Mouse (Mus musculus): Measurements from ENCODE around the gene Marf1. TPM values are rescaled to one million over a fixed set of nuclear protein-coding genes. Genes with fewer than 3 reads are reported as not detected.

The Marf1 gene
- 12.6 and 17.9 TPM in 2 replicates for polyA plus RNA-seq (2016; fragmentation: Nextera tagmentation; extraction: Ambion mirVana)

DNA sequence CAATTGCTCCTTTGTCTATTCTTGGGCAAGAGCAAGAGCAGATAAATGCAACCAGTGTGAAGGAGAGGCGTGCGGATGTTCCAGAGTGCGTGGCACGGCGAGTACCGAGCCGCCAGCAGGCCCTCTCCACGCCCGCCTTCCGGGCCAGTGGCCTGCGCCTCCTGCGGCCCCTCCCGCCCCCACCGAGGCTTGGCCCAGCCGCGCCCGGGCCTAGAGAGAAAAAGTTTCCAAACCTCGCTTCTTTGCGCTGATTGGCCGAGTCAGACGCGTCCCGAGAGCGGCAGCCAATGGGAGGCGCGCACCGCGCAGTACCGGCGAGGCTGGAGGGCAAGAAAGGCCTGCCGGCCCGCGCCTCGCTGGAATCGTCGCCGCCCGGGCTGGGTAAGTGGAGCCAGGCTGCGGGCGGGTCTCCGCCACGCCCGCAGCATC lies at the start of gene Marf1, which contains the start of gene Nde1:
Marf1 (minus strand) TSS at position 364 of the 429 bp plus-strand sequence.
Nde1 (plus strand) TSS at position 288 of the 429 bp plus-strand sequence.
- WGBS: under 1% methylated on average over 42 of the region's 43 CpGs
- peak within 1 kb of the TSS; percentile 74 for H3K9ac ChIP-seq
- H3K4me1 ChIP-seq: peaks cover 20% of the 10 kb centered on the region
- H3K4me2 ChIP-seq (replicated peaks): peak within 1 kb of the TSS; percentile 79
- peak within 1 kb of the TSS; percentile 69 for H3K4me3 ChIP-seq
- no peaks in the 10 kb centered on the region for H3K27me3 ChIP-seq (replicated peaks)
- no peaks in the 10 kb centered on the region for H3K9me3 ChIP-seq
- peak; percentile 80 for ATAC-seq (ENCODE audit: low FRiP score, low read depth)
- no peak within 1 kb of the TSS for H3K27ac ChIP-seq
- H3K36me3 ChIP-seq: no peaks in the 10 kb centered on the region

DNA sequence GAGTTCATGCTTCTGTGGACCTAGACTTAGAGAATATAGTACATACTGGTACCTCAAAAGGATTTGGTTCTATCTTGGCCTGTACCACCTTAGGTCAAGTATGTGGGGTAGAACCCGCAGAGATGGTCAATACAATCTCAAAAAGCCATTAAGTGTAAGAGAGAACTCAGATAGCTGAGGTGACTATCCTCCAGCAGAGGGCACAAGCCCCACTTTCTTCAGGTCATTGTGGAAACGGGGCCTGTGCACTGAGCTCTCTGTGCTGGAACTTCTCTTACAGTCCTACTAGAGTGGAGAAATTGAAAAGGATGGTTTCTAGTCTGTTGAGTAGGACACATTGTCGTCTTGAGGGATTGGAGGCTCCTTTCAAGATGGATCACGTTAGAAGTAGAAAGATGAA lies 35.6 kb upstream of the Marf1 start:
- Histone ChIP-seq H3K36me3 (no peaks in the 10 kb centered on the region), H3K9ac (no peak overlapping the region), H3K4me1 (no peaks in the 10 kb centered on the region), H3K4me2 (replicated peaks) (no peak overlapping the region), H3K9me3 (no peaks in the 10 kb centered on the region), H3K27me3 (replicated peaks) (no peaks in the 10 kb centered on the region), H3K4me3 (no peak overlapping the region), H3K27ac (no peak overlapping the region)
- ATAC-seq (ENCODE audit: low FRiP score, low read depth): no peak
- 73% methylated on average over 4 of the region's 4 CpGs for WGBS

DNA sequence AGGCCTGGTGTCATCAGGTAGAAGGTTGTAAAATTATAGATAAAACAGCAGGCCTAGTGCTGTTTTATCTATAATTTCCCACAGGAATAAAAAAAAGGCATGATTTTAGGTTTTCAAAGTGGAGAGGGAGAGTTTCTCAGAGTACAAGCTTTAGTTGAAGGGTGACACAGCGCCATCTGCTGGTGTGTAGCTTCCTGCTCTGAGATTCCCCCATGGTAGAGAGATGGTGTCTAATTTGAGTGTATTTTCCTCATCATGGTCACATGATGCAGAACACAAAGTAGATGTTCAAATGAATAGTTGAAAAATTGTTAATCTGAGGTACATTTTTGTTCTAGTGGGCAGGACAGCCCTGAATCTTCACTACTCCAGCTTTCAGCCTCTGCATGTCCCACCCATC lies 32.3 kb upstream of the Marf1 start:
- Histone ChIP-seq H3K36me3 (peaks cover 22% of the 10 kb centered on the region), H3K9ac (no peak overlapping the region), H3K27me3 (replicated peaks) (no peaks in the 10 kb centered on the region), H3K9me3 (no peaks in the 10 kb centered on the region), H3K4me2 (replicated peaks) (no peak overlapping the region), H3K4me1 (no peaks in the 10 kb centered on the region), H3K4me3 (no peak overlapping the region), H3K27ac (no peak overlapping the region)
- ATAC-seq (ENCODE audit: low FRiP score, low read depth): no peak
- WGBS: 27% methylated on average over 1 of the region's 1 CpGs

DNA sequence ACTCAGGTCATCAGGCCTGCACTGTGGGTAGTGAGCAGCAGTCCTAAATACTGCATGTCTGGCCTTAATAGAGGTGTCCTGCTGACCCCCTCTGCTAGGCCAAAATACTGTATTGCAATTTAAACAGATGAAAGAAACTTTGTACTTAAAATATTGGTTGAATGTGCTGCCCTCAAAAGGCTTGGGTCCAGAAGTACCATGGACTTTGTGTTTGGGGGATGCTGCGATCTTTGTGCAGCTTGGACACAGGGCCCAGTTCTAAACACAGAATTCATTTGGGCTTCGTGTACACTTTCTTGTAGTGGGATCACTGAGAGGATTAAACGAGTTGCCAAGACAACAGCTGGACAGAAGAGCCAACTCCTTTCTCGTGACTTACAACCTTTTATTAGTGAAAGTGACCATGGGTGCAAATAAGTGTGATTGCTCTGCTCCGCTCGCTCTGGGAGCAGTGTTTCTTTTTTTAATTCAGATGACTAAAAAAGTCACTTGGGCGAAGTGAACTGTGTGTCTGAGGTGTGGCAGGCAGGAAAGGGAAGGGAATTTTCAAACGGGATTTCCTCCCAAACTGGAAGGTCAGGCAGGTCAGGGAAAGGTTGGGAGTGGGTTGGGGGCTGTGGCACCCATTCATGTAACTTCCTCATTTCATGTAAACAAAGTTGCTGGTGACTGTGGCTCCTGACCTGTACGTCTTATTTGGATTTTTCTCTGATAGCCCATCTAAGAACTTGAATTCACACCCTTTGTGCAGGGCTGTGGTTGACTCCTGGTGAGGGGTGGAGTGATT lies 31.2 kb upstream of the Marf1 start:
- Histone ChIP-seq H3K9ac (no peak overlapping the region), H3K4me1 (no peaks in the 10 kb centered on the region), H3K4me3 (no peak overlapping the region), H3K4me2 (replicated peaks) (no peak overlapping the region), H3K36me3 (peaks cover 32% of the 10 kb centered on the region), H3K27me3 (replicated peaks) (no peaks in the 10 kb centered on the region), H3K27ac (no peak overlapping the region), H3K9me3 (no peaks in the 10 kb centered on the region)
- no peak for ATAC-seq (ENCODE audit: low FRiP score, low read depth)
- WGBS: 77% methylated on average over 9 of the region's 9 CpGs

DNA sequence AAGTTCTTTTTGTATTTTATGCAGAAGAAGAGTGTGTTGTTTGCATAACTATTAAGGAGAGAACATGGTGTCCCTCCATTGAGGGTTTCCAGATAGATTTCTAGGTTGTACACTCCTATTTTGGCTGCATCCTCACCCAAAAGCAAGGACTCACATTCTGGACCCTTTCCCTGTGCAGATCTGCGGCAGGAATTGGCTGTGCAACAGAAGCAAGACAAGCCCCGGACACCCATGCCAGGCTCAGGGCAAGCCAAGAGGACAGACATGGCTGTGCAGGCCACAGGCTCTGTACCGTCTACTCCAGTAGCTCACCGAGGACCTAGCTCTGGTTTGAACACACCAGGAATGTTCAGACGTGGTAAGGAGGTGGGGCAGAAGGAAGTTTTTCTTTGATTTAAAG lies 22.4 kb upstream of the Marf1 start:
- Histone ChIP-seq H3K4me1 (no peaks in the 10 kb centered on the region), H3K9me3 (no peaks in the 10 kb centered on the region), H3K36me3 (peaks cover 86% of the 10 kb centered on the region), H3K9ac (no peak overlapping the region), H3K27me3 (replicated peaks) (no peaks in the 10 kb centered on the region), H3K4me2 (replicated peaks) (no peak overlapping the region), H3K4me3 (no peak overlapping the region), H3K27ac (no peak overlapping the region)
- ATAC-seq (ENCODE audit: low FRiP score, low read depth): no peak
- 94% methylated on average over 5 of the region's 5 CpGs for WGBS

DNA sequence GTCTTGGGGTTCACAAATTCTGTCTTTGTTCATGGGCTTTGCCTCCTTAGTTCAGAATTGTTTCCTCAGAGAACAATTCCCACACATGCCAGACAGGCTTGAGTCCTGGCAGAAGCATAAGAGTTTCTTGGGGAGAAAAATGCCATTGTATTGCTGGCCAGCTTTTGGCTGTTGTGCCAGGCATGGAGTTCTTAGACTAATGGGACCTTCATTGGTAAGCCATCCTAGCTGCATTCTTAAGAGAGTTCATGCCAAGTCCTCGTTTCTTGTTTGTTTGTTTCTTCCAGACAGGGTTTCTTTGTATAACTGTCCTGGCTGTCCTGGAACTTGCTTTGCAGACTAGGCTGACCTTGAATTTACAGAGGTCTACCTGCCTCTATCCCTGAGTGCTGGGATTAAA lies 20.7 kb upstream of the Marf1 start:
- no peaks in the 10 kb centered on the region for H3K4me1 ChIP-seq
- ATAC-seq (ENCODE audit: low FRiP score, low read depth): no peak
- H3K4me2 ChIP-seq (replicated peaks): no peak overlapping the region
- no peak overlapping the region for H3K9ac ChIP-seq
- H3K4me3 ChIP-seq: no peak overlapping the region
- peaks cover 80% of the 10 kb centered on the region for H3K36me3 ChIP-seq
- no peak overlapping the region for H3K27ac ChIP-seq
- 77% methylated on average over 1 of the region's 1 CpGs for WGBS
- H3K27me3 ChIP-seq (replicated peaks): no peaks in the 10 kb centered on the region
- no peaks in the 10 kb centered on the region for H3K9me3 ChIP-seq

DNA sequence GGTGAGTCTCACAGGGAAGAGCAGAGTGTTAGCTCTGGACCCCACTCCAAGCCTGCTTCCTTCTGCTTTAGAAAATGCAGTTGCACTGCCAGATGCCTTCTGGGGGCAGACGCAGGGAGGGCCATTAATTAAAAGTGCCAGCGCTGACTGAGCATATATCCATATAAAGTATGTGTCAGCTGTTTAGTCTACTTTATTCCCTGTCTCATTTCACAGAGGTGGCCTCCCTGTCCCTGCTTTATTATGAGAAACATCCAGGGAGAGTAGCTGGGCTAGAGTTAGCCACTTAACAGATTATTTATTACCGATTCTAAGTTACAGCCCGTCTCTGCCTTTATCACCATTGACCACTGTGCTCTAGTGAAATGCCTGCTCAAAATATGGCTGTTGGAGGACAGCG lies 19.2 kb upstream of the Marf1 start:
- no peak overlapping the region for H3K27ac ChIP-seq

DNA sequence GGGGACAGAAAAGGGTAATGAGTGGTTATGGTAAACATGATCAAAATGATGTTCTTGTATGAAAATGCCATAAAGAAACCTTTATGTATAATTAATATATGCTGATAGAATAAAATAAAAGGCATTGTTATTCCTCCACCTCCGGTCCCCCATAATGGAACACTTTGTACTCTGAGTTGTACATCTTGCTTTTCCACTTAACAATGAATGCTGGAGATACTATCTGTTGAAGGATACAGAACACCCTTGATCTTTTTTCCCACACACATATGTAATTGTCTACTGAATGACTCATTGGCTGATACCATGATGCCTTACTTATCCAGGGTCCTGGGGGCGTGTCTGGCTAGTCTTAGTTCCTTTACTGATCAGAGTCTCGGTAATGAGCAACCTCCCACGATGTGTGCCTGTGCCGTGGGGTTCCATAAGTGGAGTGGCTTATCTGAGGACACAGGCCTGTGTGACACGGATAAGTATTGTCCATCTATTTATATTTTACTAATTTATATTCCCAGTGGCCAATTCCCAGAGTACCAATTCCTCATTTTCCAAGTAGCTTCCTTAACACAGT lies 17.1 kb upstream of the Marf1 start:
- H3K27ac ChIP-seq: no peak overlapping the region
- ATAC-seq (ENCODE audit: low FRiP score, low read depth): no peak
- no peak overlapping the region for H3K9ac ChIP-seq
- no peak overlapping the region for H3K4me3 ChIP-seq
- H3K4me1 ChIP-seq: no peaks in the 10 kb centered on the region
- no peaks in the 10 kb centered on the region for H3K9me3 ChIP-seq
- no peak overlapping the region for H3K4me2 ChIP-seq (replicated peaks)
- 89% methylated on average over 6 of the region's 6 CpGs for WGBS
- no peaks in the 10 kb centered on the region for H3K27me3 ChIP-seq (replicated peaks)
- H3K36me3 ChIP-seq: peaks cover 78% of the 10 kb centered on the region

More for the DNA sequence above, 19.2 kb upstream of the Marf1 start:
- Histone ChIP-seq H3K4me2 (replicated peaks) (no peak overlapping the region), H3K9ac (no peak overlapping the region), H3K36me3 (peaks cover 78% of the 10 kb centered on the region), H3K9me3 (no peaks in the 10 kb centered on the region), H3K4me3 (no peak overlapping the region), H3K27me3 (replicated peaks) (no peaks in the 10 kb centered on the region), H3K4me1 (no peaks in the 10 kb centered on the region)
- no peak for ATAC-seq (ENCODE audit: low FRiP score, low read depth)
- WGBS: 79% methylated on average over 5 of the region's 5 CpGs

DNA sequence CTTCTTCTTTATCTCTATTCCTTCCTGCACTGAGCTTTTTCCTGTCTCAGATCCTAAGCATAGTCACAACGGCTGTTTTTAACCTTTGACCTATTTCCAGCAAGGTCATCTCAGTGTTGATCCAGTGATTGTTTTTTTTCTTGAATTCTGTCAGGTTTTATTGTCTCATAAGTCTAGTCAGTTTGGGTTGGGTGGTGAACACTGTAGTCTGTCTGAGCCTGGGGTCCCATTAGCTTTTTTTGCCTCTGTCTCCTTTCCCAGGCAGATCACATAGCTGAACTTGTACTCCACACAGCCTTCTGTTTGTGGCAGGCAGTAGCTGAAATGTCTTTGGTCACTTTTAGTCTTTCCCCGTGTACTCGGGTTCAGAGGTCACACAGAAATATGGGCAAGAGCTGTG lies 14.9 kb upstream of the Marf1 start:
- no peaks in the 10 kb centered on the region for H3K4me1 ChIP-seq
- H3K27ac ChIP-seq: no peak overlapping the region
- no peak for ATAC-seq (ENCODE audit: low FRiP score, low read depth)
- H3K9ac ChIP-seq: no peak overlapping the region
- no peaks in the 10 kb centered on the region for H3K9me3 ChIP-seq
- H3K4me2 ChIP-seq (replicated peaks): no peak overlapping the region
- no peak overlapping the region for H3K4me3 ChIP-seq
- H3K27me3 ChIP-seq (replicated peaks): no peaks in the 10 kb centered on the region
- peaks cover 78% of the 10 kb centered on the region for H3K36me3 ChIP-seq
- WGBS: 74% methylated on average over 3 of the region's 3 CpGs

DNA sequence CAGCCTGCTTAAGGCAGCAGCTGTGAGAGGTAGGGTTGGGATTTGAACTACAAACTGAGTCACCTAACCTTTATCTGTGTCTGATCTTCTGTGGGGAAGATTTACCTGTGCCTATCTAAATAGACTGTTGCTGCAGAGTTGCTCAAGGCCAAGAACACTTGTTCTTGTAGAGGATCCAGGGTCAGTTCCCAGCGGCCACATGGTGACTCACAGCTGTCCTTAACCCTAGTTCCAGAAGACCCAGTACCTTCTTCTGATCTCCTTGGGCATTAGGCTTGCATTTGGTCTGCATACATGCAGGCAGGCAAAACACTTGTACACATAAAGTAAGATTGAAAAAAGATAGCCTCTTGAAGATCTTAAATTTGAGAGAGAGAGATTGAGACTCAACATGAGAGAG lies 6.6 kb upstream of the Marf1 start:
- Histone ChIP-seq H3K9me3 (no peaks in the 10 kb centered on the region), H3K36me3 (peaks cover 54% of the 10 kb centered on the region)

DNA sequence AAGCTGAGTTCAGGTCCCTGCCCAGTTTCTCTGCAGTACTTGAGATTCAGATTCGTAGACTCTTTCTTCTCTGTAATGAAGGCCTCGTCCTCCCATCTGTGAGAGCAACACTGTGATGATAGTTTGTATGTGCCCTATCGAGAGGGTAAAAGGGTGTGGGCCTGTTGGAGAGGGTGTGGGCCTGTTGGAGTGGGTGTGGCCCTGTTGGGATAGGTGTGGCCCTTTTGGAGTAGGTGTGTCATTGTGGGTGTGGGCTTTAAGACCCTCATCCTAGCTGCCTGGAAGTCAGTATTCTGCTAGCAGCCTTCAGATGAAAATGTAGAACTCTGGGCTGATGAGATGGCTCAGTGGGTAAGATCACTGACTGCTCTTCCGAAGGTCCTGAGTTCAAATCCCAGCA lies 3.3 kb upstream of the Marf1 start:
- Histone ChIP-seq H3K27me3 (replicated peaks) (no peaks in the 10 kb centered on the region), H3K27ac (no peak overlapping the region), H3K4me3 (no peak overlapping the region), H3K4me2 (replicated peaks) (no peak overlapping the region), H3K36me3 (peaks cover 29% of the 10 kb centered on the region), H3K4me1 (peaks cover 14% of the 10 kb centered on the region; the same call in 1 of the 2 replicates), H3K9ac (no peak overlapping the region), H3K9me3 (no peaks in the 10 kb centered on the region)
- 93% methylated on average over 4 of the region's 4 CpGs for WGBS
- no peak for ATAC-seq (ENCODE audit: low FRiP score, low read depth)

More for the DNA sequence above, 6.6 kb upstream of the Marf1 start:
- Histone ChIP-seq H3K9ac (no peak overlapping the region), H3K27me3 (replicated peaks) (no peaks in the 10 kb centered on the region), H3K4me1 (peaks cover 8% of the 10 kb centered on the region; the same call in 1 of the 2 replicates), H3K27ac (no peak overlapping the region), H3K4me2 (replicated peaks) (no peak overlapping the region), H3K4me3 (no peak overlapping the region)
- 92% methylated on average over 1 of the region's 1 CpGs for WGBS
- ATAC-seq (ENCODE audit: low FRiP score, low read depth): no peak

DNA sequence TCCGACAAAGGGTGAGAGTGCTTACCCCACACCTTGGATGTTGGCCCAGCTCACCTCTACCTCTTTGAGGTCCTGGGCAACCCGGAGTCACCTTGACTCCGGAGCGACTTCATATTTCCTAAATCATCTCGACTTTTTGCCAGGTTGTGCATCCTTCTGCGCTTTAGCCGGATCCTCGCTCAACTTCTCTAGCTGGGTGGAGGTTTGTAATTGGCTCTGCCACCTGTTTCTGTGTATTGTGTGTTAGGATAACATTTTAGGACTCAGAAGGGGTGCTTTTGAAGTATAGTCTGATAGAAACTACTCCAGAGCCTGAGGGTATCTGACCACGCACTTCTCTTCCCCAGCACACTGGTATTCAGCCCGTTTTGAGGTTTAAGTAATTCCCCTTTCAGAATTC lies 580 bp upstream of the Marf1 start:
- WGBS: 2% methylated on average over 10 of the region's 10 CpGs
- no peak overlapping the region for H3K27ac ChIP-seq

More for the DNA sequence above, 580 bp upstream of the Marf1 start:
- peak overlapping the region; percentile 79 for H3K4me2 ChIP-seq (replicated peaks)
- H3K9ac ChIP-seq: peak overlapping the region; percentile 74
- peaks cover 14% of the 10 kb centered on the region; the same call in 1 of the 2 replicates for H3K4me1 ChIP-seq
- H3K9me3 ChIP-seq: no peaks in the 10 kb centered on the region
- H3K36me3 ChIP-seq: peaks cover 5% of the 10 kb centered on the region; the same call in 1 of the 2 replicates
- H3K27me3 ChIP-seq (replicated peaks): no peaks in the 10 kb centered on the region
- ATAC-seq (ENCODE audit: low FRiP score, low read depth): no peak
- peak overlapping the region; percentile 69 for H3K4me3 ChIP-seq

Data from neural tube, embryonic 12.5 days (tissue).